Mouse (Mus musculus) G1E (cell line): ENCODE data around the gene Rbp7. TPM values are rescaled to one million over a fixed set of nuclear protein-coding genes. Genes with fewer than 3 reads are reported as not detected.

Experiments used
- ATAC-seq: 2 replicates; pipeline ENCODE4 v1.8.0; 2016; ENCODE audit warnings: mild to moderate bottlenecking; ENCODE audit not compliant: insufficient number of reproducible peaks, poor library complexity, low FRiP score, severe bottlenecking; ENCODE audit errors: extremely low read depth
- DNase-seq: peaks from one replicate; pipeline ENCODE4 v3.0.0; 2012; ENCODE audit warnings: low spot score
- H3K27me3 ChIP-seq: 2 replicates; pipeline ENCODE4 v1.6.1; 2012; ENCODE audit warnings: mild to moderate bottlenecking, low read length, inconsistent platforms; ENCODE audit not compliant: insufficient read depth
- H3K36me3 ChIP-seq: replicated peaks from 2 replicates; pipeline ENCODE3; 2012; ENCODE audit warnings: mild to moderate bottlenecking, inconsistent platforms
- H3K4me1 ChIP-seq: 2 replicates; pipeline ENCODE4 v1.6.1; 2012; ENCODE audit warnings: low read depth, low read length, inconsistent platforms, mixed read lengths; ENCODE audit not compliant: insufficient read depth
- H3K4me3 ChIP-seq: 2 replicates; pipeline ENCODE4 v1.5.1; 2012; ENCODE audit warnings: low read depth, mild to moderate bottlenecking, inconsistent platforms, low read length, moderate library complexity, mixed read lengths
- H3K9me3 ChIP-seq: replicated peaks from 2 replicates; pipeline ENCODE4 v1.6.1; 2012; ENCODE audit warnings: inconsistent platforms
- CTCF ChIP-seq: IDR thresholded peaks from 2 replicates; pipeline ENCODE4 v1.5.1; 2012; ENCODE audit warnings: low read depth, low read length, inconsistent platforms, mixed read lengths
- GATA1 ChIP-seq: IDR thresholded peaks from 2 replicates; pipeline ENCODE4 v1.6.1; 2012; ENCODE audit warnings: borderline replicate concordance, low read length, inconsistent platforms, mixed read lengths
- GATA2 ChIP-seq: IDR thresholded peaks from 2 replicates; pipeline ENCODE4 v1.6.1; 2012; ENCODE audit warnings: low read depth, low read length, inconsistent platforms, borderline replicate concordance
- POLR2AphosphoS5 ChIP-seq: IDR thresholded peaks from 2 replicates; pipeline ENCODE4 v1.6.1; 2012; ENCODE audit warnings: low read depth, low read length, inconsistent platforms; ENCODE audit not compliant: insufficient replicate concordance
- TAL1 ChIP-seq: conservative IDR thresholded peaks from 2 replicates; pipeline ENCODE4 v1.6.1; 2012; ENCODE audit warnings: low read depth, low read length, inconsistent platforms, mixed read lengths
- polyA plus RNA-seq: library from polyadenylated mRNA; stranded (reverse); fragments of >175 nt; gene quantifications from 2 replicates; pipeline ENCODE4 v1.2.3, GENCODE M21; 2012
- total RNA-seq, 2 experiments: library from RNA; stranded (forward) in 1 of 2; stranded (reverse) in 1 of 2; fragments of 200-1000 nt in 1 of 2; fragments of >200 nt in 1 of 2; fragmentation: Nextera tagmentation in 1 of 2; gene quantifications; 2 replicates each; pipeline ENCODE4 v1.2.3; 2014 to 2017

Gene Rbp7
- total and polyA plus RNA-seq, 3 experiments = not detected

DNA sequence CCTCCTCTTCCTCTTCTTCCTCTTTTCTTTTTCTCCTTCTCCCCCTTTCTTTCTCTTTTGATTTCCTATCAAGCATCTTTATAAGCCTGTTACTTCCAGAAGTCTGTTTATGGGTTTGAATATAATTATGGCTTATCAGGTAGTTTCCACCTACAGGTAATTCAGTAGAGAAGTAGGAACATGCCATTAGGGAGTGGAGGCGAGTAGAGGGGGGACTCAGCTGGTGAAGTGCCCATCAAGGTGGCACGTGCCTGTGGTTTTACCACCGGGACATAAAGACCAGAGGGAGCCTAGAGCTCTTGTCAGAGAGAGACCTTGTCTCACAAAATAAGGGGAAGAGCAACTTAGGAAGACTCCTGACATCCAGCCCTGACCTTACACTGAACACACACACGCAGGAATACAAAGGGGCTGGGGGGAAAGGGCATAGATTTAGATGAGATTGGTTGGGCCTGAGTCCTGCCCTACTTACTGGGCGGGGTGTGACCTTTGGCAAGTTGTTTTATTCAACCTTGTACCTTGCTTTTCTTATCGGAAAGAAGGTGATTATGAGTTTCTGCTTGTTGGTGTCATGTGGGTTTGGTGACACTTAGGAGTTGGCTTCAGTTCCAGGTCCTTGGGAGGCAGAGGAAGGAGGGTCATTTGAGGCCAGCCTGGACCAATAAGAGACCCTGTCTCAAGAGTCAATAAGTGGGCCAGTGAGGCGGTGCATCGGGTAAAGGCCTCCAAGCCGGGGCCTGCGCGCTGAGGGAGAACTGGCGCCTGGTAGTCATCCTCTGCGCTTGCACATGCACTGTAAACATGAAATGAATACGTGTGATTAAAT is 34.9 kb upstream of the Rbp7 start:
- ATAC-seq (no peak), DNase-seq (no peak)
- no peak for TF ChIP-seq GATA1
- TF ChIP-seq TAL1 = no peak
- no peak for TF ChIP-seq CTCF
- TF ChIP-seq GATA2 = no peak
- no peak for TF ChIP-seq POLR2AphosphoS5
- Histone ChIP-seq H3K4me3 (no peak overlapping the region), H3K36me3 (peaks cover 72% of the 10 kb centered on the region), H3K4me1 (peaks cover 2% of the 10 kb centered on the region; the same call in 1 of the 2 replicates), H3K27me3 (no peaks in the 10 kb centered on the region), H3K9me3 (no peaks in the 10 kb centered on the region)

DNA sequence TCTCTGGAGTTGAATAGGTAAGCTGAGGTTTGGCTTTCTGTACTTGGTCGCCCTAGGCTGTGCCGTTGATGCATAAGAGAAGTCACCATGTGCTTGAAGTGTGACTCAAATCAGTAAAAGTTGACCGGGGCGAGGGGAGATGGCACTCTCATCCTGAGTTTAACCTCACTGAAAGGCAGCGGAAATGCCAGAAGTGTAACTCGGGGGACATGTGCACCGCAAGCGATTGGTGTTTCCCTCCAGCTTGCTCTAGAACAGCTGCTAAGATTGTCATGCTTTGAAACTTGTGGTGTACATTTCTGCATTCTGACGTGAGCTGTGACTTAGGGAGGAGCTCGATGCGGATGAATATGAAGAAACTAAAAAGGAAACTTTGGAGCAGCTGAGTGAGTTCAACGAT is 33.0 kb upstream of the Rbp7 start:
- DNase-seq (no peak), ATAC-seq (no peak)
- H3K9me3 ChIP-seq = no peaks in the 10 kb centered on the region
- H3K27me3 ChIP-seq = no peaks in the 10 kb centered on the region
- H3K36me3 ChIP-seq = peaks cover 55% of the 10 kb centered on the region
- peaks cover 6% of the 10 kb centered on the region for H3K4me1 ChIP-seq
- no peak overlapping the region for H3K4me3 ChIP-seq
- TF ChIP-seq GATA1 = no peak
- TF ChIP-seq CTCF = no peak
- no peak for TF ChIP-seq TAL1
- no peak for TF ChIP-seq GATA2
- no peak for TF ChIP-seq POLR2AphosphoS5

DNA sequence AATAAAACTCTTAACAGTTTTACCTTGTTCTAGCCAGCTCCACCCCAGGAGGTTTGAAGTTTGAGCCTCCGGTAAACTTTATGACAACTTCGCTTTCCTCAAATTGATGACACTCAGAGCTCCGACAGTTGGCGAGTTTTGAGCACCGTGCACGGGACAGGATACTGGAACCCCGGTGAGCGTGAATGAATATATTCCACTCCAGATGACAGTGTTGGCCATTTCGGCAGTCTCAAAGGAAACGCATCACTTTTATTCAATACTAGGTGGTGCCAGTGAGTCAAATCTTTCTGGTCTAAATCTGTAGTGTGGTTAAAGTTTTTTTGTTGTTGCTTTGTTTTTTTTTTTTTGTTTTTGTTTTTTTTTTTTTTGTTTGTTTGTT is 31.0 kb upstream of the Rbp7 start:
- ATAC-seq = no peak; the same call in 1 of the 2 replicates
- peaks cover 6% of the 10 kb centered on the region for H3K4me1 ChIP-seq

DNA sequence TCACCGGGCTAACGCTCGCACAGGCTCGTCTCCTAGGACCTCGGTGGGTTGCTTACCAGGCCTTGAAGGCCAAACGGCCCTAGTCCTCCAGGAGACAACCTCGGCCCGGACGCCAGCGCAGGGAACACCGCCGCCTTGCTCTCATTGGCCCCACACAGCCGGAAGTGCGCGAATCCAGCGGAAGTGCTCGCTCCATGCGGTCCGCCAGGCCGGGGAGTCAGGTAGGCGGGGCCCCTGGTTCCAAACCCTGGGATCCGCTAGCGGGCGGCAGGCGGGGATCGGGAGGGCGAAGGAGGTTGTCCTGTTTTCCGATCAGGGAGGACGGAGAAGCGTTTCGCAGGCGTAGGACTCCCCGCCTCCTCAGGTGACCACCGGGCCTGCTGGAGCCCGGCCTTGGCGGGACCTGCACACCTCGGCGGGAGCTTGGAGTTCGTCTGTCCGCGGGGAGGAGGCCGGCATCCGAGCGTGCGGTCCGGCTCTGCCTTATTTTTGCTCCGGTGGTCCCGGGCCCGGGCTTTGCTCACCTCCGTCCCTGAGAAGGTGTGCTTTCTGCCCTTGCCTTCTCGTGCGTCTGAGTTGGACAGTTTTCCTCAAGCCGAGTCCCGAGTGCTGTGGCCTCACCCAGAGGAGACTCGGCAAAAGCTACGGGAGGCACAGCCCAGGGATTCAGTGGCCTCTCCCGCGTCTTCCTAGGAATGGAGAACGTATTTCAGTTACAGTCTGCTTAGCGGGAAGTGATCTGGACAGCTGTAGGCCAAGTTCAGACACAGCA is 30.5 kb upstream of the Rbp7 start, which contains the start of the genes Nmnat1 and Lzic:
TSS of gene Nmnat1 (minus strand) at position 150 of the 772 bp plus-strand sequence.
TSS of gene Lzic (plus strand) at position 177 of the 772 bp plus-strand sequence.
- DNase-seq (peak; percentile 77), ATAC-seq (peak; percentile 90)
- peaks cover 42% of the 10 kb centered on the region for H3K36me3 ChIP-seq
- peaks cover 6% of the 10 kb centered on the region for H3K4me1 ChIP-seq
- H3K9me3 ChIP-seq = no peaks in the 10 kb centered on the region
- peak within 1 kb of the TSS; percentile 84 for H3K4me3 ChIP-seq
- TF ChIP-seq TAL1 (no peak), POLR2AphosphoS5 (no peak), GATA2 (no peak), CTCF (no peak), GATA1 (no peak)
- no peaks in the 10 kb centered on the region for H3K27me3 ChIP-seq

More for the DNA sequence above, 31.0 kb upstream of the Rbp7 start:
- no peaks in the 10 kb centered on the region for H3K27me3 ChIP-seq
- H3K9me3 ChIP-seq = no peaks in the 10 kb centered on the region
- DNase-seq = peak; percentile 2
- peak overlapping the region; percentile 84 for H3K4me3 ChIP-seq
- TF ChIP-seq GATA2 = no peak
- peaks cover 43% of the 10 kb centered on the region for H3K36me3 ChIP-seq

DNA sequence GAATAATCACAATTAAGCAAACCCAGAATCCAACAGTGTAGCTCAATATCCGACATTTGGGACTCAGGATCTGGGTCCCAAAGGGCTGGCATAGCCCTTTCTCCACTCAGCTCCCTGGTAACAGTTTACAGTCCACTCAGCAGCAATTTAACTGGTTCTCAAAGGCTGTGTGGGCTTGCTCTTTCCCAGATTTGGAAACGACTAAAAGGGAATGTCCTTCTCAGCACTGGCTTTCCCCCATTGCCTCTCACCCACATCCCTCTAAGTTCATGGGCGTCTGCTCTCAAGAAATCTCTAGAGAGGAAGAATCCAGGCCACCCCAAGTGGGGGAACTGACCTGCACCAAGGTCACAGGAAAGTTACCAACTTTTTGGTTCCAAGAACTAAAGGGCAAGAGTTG is 29.8 kb upstream of the Rbp7 start:
- TF ChIP-seq GATA1 = no peak
- no peak for TF ChIP-seq CTCF
- no peak for TF ChIP-seq TAL1
- no peak for TF ChIP-seq POLR2AphosphoS5
- TF ChIP-seq GATA2 = no peak
- Histone ChIP-seq H3K36me3 (peaks cover 39% of the 10 kb centered on the region), H3K9me3 (no peaks in the 10 kb centered on the region), H3K4me3 (peak overlapping the region; percentile 84), H3K4me1 (peaks cover 6% of the 10 kb centered on the region), H3K27me3 (no peaks in the 10 kb centered on the region)
- DNase-seq (peak; percentile 1), ATAC-seq (no peak)

DNA sequence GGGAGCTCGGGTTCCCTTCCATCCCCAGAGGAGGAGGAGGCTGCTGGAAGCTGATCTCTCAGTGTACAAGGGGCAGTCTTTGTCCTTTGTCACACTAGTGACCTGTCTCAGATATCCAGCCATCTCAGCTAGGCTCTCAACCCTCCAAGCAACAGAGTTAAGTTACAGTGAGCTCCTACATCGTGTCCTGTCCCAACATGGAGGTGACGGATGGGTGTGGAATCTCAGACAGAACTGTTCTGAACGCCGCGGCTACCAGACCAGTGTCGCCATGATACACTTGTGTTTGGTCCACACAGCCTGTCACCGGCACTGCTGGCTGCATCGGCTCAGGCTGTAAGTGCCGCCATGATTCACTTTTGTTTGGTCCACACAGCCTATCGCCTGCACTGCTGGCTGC is 22.3 kb upstream of the Rbp7 start, which contains the start of gene Tmem274:
TSS of gene Tmem274 (plus strand) at position 301 of the 400 bp plus-strand sequence.
- H3K9me3 ChIP-seq = no peaks in the 10 kb centered on the region
- no peak for DNase-seq
- H3K36me3 ChIP-seq = peaks cover 52% of the 10 kb centered on the region
- TF ChIP-seq GATA1 (no peak), TAL1 (no peak), CTCF (no peak), GATA2 (no peak), POLR2AphosphoS5 (no peak)
- H3K4me3 ChIP-seq = no peak within 1 kb of the TSS
- H3K4me1 ChIP-seq = no peaks in the 10 kb centered on the region
- ATAC-seq = no peak
- H3K27me3 ChIP-seq = no peaks in the 10 kb centered on the region
